Mouse (Mus musculus) ES-E14 (cell line): Measurements from ENCODE around the gene Hras. TPM values are rescaled to one million over a fixed set of nuclear protein-coding genes. Genes with fewer than 3 reads are reported as not detected.

Experiments
- DNase-seq: peaks from one replicate; pipeline ENCODE4 v3.0.0-alpha.2; 2013; ENCODE audit warnings: low read depth, low spot score
- H3K27ac ChIP-seq: 2 replicates; pipeline ENCODE4 v1.5.1; 2012; ENCODE audit warnings: low read depth, mild to moderate bottlenecking, low read length, moderate library complexity, mixed read lengths; ENCODE audit not compliant: poor library complexity, insufficient read depth, severe bottlenecking
- H3K36me3 ChIP-seq: 2 replicates; pipeline ENCODE4 v1.6.1; 2012; ENCODE audit warnings: mild to moderate bottlenecking, low read length, moderate library complexity, mixed read lengths; ENCODE audit not compliant: control insufficient read depth, poor library complexity, insufficient read depth, severe bottlenecking
- H3K4me1 ChIP-seq, 2 experiments: fragments of 150-350 bp in 1 of 2; sonication (generic) in 1 of 2; 2 replicates each; pipeline ENCODE4 v1.6.1; 2012; ENCODE audit warnings: low read length in 2 of 2, mild to moderate bottlenecking in 1 of 2, mixed read lengths in 1 of 2; ENCODE audit not compliant: control insufficient read depth in 2 of 2, insufficient read depth in 2 of 2, poor library complexity in 1 of 2
- H3K4me3 ChIP-seq, 2 experiments: fragments of 150-350 bp in 1 of 2; sonication (generic) in 1 of 2; 2 replicates each; pipeline ENCODE4 v1.5.1; 2012; ENCODE audit warnings: low read length in 2 of 2, low read depth in 1 of 2, mild to moderate bottlenecking in 1 of 2, mixed read lengths in 1 of 2; ENCODE audit not compliant: insufficient read depth in 1 of 2, poor library complexity in 1 of 2, severe bottlenecking in 1 of 2
- H3K9ac ChIP-seq: 2 replicates; pipeline ENCODE4 v1.6.1; 2012; ENCODE audit warnings: low read depth, mild to moderate bottlenecking, low read length, mixed read lengths; ENCODE audit not compliant: poor library complexity, insufficient read depth, severe bottlenecking
- H3K9me3 ChIP-seq: fragments of 150-350 bp; sonication (generic); 2 replicates; pipeline ENCODE4 v1.6.1; 2012; ENCODE audit warnings: low read depth, mild to moderate bottlenecking, low read length; ENCODE audit not compliant: control insufficient read depth, insufficient read depth
- CHD2 ChIP-seq: IDR thresholded peaks from 2 replicates; pipeline ENCODE4 v1.6.1; 2014; ENCODE audit warnings: mild to moderate bottlenecking, low read depth, low read length, inconsistent platforms
- HCFC1 ChIP-seq: IDR thresholded peaks from 2 replicates; pipeline ENCODE4 v1.6.1; 2012; ENCODE audit warnings: low read length, inconsistent platforms, borderline replicate concordance; ENCODE audit not compliant: insufficient read depth
- MAFK ChIP-seq: IDR thresholded peaks from 2 replicates; pipeline ENCODE4 v1.6.1; 2014; ENCODE audit warnings: mild to moderate bottlenecking, low read depth, low read length, inconsistent platforms; ENCODE audit not compliant: insufficient read depth
- ZC3H11A ChIP-seq: IDR thresholded peaks from 2 replicates; pipeline ENCODE4 v1.6.1; 2012; ENCODE audit warnings: low read depth, mild to moderate bottlenecking, inconsistent platforms, low read length, borderline replicate concordance
- ZNF384 ChIP-seq: IDR thresholded peaks from 2 replicates; pipeline ENCODE4 v1.6.1; 2012; ENCODE audit warnings: low read depth, low read length, inconsistent platforms
- in situ Hi-C, 2 experiments: fragments of 600-800 bp; cut with MboI; formaldehyde crosslinking; loops; one replicate each; pipeline ENCODE4 v1.15.1; 2025; ENCODE audit warnings: low sequenced_read_pairs in 2 of 2, inconsistent platforms in 1 of 2; ENCODE audit not compliant: unreplicated experiment in 2 of 2
- total RNA-seq: library from RNA; depleted of rRNA; stranded (reverse); fragments of 300-350 nt; gene quantifications from 2 replicates; pipeline ENCODE4 v1.2.3, GENCODE M21; 2012; rRNA removed

Hras gene
- 130 and 133 TPM in 2 replicates for total RNA-seq

DNA sequence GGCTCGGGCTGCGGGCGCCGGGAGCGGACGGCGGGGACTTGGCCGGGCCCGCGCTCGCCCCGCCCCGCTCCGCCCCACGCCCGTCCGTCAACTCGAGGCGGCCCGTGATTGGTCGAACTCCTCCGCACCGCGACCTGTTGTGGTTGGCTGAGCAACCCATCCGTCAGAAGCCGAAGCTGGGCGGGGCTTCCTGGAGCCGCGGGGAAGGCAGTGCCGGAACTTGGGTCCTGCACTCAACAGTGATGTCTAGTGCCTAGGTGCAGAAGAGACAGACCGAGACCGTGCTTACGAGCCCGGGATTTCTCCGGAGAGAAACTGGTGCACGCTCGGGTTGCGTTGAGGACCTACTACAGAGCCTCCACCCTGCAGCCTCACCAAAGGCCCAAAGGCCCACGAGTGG is at the start of gene Hras, which contains the start of gene Lrrc56:
TSS of gene Hras (minus strand) at position 58 of the 400 bp plus-strand sequence.
TSS of gene Lrrc56 (plus strand) at position 210 of the 400 bp plus-strand sequence.
- TF ChIP-seq ZC3H11A (no peak), HCFC1 (no peak), ZNF384 (no peak), CHD2 (peak; percentile 65; the same call in 1 of the 2 replicates), MAFK (no peak)

DNA sequence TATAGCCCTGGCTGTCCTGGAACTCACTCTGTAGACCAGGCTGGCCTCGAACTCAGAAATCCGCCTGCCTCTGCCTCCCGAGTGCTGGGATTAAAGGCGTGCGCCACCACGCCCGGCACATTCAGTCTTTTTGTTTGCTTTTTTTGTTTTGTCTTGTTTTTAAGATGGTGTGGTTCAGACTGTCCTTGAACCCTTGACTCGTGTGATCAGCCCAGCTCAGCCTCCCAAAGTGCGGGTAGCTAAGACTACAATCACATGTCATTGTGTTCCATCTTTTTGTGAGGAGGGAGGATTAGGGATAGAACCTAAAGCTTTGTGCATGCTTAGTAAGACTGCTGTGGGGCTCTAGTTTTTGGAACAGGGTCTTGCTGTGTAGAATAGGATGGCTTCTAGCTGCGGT is 37.7 kb upstream of the Hras start:
- in situ Hi-C loops, result no loop called here
- Histone ChIP-seq H3K36me3 (peaks cover 39% of the 10 kb centered on the region), H3K9me3 (no peaks in the 10 kb centered on the region), H3K4me1 (peaks cover 0 to 6% of the 10 kb centered on the region in 2 experiments; a peak in 2 of 4 replicates), H3K27ac (no peak overlapping the region), H3K4me3 (no peak overlapping the region), H3K9ac (peak overlapping the region; percentile 23; the same call in 1 of the 2 replicates)
- no peak for DNase-seq
- TF ChIP-seq MAFK (no peak), CHD2 (no peak), HCFC1 (no peak), ZC3H11A (no peak), ZNF384 (no peak)

More for the DNA sequence above, at the start of gene Hras, which contains the start of gene Lrrc56:
- in situ Hi-C loops, result no loop called here
- Histone ChIP-seq H3K9me3 (no peaks in the 10 kb centered on the region), H3K9ac (peak within 1 kb of the TSS; percentile 81), H3K36me3 (peaks cover 32% of the 10 kb centered on the region), H3K27ac (no peak within 1 kb of the TSS; the same call in 1 of the 2 replicates), H3K4me1 (peaks cover 0 to 17% of the 10 kb centered on the region in 2 experiments; a peak in 1 of 4 replicates), H3K4me3 (peak within 1 kb of the TSS; percentile 88 to 100)
- DNase-seq, result peak; percentile 97

- Histone ChIP-seq H3K4me3 (no peak overlapping the region), H3K36me3 (peaks cover 39% of the 10 kb centered on the region), H3K27ac (no peak overlapping the region), H3K9me3 (no peaks in the 10 kb centered on the region), H3K9ac (no peak overlapping the region; the same call in 1 of the 2 replicates), H3K4me1 (peaks cover 0 to 6% of the 10 kb centered on the region in 2 experiments; a peak in 2 of 4 replicates)
- in situ Hi-C loops, result no loop called here
- DNase-seq, result no peak
- TF ChIP-seq HCFC1, result no peak
- TF ChIP-seq MAFK, result no peak
These were observed 37.3 kb upstream of the Hras start for GRCm38 (mm10) chr7:141231111-141231510.

DNA sequence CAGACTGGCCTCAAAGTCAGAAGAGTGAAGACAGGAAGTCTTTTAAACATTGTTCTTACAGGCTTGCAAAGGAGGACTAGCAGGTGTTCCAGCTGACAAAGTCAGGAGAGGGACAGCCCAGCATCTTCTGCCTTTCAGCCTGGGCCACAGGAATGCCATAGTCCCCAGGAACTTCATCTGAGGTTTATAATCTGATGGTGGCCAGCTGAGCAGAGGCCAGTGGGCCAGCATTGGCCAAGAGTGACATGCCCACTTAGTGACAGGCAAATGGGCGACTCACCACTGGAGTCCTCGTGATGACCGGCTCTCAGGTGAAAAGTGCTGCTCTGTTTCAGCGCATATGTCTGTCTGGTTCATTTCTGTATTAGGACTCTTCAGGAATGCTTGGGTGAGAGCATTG is 36.8 kb upstream of the Hras start:
- no peak overlapping the region for H3K4me3 ChIP-seq
- no peaks in the 10 kb centered on the region for H3K9me3 ChIP-seq
- peaks cover 0 to 6% of the 10 kb centered on the region in 2 experiments; a peak in 2 of 4 replicates for H3K4me1 ChIP-seq
- no peak overlapping the region for H3K9ac ChIP-seq
- in situ Hi-C loops, result no loop called here
- DNase-seq, result no peak
- H3K36me3 ChIP-seq, result peaks cover 36% of the 10 kb centered on the region
- TF ChIP-seq HCFC1 (no peak), ZC3H11A (no peak), ZNF384 (no peak), CHD2 (no peak), MAFK (no peak)
- no peak overlapping the region for H3K27ac ChIP-seq
